Mouse (Mus musculus) telencephalon, adult 2 months (tissue): ENCODE results near the gene Kirrel3.

Experiments
- DNase-seq: peaks from one replicate; pipeline ENCODE4 v3.0.0-alpha.2; 2011; ENCODE audit warnings: low read depth, low spot score

The Kirrel3 gene

GRCm38 (mm10) chr9:35024591-35025496, 539.1 kb downstream of the Kirrel3 start:
- DNase-seq = no peak

DNA sequence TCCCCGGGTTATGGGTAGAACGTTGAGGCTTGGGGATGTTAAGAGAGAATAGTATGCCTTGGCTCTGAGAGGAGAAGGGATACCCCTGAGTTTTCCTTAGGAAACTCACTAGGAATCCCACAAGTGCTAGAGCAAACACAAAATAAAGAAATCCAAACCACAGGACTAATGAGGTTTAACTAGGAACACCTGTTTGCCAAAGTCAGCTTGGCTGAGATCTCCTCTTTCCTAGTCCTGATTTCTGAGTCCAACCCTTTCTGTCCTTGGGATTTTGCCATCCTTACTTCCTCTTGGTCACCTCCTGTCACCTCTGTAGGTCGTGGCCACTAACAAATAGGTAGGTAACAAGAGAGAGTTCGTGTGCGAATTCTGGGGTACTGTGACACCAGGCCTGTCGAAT, 540.6 kb downstream of the Kirrel3 start:
- DNase-seq = no peak

GRCm38 (mm10) chr9:35026897-35027311, 541.2 kb downstream of the Kirrel3 start:
- no peak for DNase-seq

DNA sequence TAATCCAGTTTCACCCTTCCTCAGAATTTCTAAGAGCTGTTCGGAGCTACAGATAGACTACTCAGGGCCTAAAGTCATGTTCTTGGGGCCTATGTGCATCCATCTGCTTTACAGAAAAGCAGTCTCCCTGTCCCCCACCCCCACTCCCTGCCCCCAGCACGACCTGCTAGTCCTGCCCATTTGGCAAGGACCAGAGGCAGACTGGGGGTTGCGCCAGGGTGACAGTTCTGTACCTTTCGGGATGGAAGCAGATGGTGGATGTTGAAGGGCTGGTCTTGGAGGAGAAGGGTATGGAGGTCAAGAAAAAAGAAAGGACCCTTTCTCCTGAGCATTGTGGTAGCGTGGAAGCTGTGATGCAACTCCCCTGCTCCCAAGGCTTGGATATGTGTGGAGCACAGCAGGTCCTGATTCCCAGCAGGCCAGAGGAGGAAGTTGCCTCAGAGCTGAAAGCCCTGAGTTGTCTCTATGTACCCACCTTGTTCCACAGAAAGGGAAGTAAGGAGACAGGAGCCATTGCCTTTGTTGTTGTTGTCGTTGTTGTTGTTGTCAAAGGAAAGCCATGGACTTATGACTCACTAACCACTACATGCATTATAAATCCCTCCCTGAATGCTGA, 541.8 kb downstream of the Kirrel3 start:
- DNase-seq = no peak

- DNase-seq = no peak
Observed at GRCm38 (mm10) chr9:35030823-35031222, 545.1 kb downstream of the Kirrel3 start.

DNA sequence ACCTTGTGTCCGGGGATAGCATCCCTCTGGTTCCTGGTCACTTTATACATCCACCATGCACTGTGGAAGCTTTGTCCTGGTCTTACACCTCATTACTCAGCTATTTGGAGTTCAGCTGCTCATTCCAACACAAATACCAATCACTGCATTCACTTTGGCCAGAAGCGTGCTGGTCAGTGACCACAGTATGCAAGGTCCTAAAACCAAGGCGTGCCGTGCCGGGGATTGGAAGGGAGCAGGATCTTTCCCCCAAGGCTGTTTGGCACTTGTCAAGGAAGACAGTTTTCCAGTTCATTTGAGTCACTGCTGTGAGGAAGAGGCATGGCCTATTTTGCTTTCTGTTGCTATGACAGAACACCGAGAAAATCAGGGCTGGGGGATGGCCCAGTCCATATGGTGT, 546.8 kb downstream of the Kirrel3 start:
- DNase-seq = no peak

- DNase-seq = no peak
Observed at GRCm38 (mm10) chr9:35035074-35035473, 549.4 kb downstream of the Kirrel3 start.

DNA sequence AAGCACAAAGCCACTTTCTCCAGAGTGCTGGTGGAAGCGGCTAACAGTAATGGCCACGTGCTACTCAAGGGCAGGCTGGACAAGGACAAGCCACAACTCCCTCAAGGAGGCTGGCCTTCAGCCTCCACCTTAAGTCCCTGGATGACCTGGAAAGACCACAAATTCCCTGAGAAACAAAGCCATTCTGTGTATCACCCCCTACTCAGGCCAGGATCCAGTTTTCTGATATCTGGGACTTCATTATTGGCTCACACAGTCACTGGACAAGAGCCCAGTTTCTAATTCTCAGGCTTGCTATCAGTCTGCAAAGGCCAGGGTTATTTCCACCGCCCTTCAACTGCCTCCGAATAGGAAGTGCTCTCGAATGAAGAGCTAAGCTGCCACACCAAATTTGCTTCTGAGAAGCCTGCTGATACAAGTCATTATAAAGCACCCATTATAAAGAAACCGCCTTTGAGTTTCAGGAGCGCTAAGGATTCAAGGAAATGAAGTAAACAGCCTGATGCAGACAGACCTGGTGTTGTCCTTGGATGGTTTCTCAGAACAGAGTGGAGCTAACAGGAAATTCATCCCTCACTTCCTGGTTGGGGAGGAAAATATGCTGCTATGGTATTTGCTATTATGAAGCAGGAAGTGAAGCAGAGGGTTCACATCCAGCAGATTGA, 553.4 kb downstream of the Kirrel3 start:
- no peak for DNase-seq

DNA sequence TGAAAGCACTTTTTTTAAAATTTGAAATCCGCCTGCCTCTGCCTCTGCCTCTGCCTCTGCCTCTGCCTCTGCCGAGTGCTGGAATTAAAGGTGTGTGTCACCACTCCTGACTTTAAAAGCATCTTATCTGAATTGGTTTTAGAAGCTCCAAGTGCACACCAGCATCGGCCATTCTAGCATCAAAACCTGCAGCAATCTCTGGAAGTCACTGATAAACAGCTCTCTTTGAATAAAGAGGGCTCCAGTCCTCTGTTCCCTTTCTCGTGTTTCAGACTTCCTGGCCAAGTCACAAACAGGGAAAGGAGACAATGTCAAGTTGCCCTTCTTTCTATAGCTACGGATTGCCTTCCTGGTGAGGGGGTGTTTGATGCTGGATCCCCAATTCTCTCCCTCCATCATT, 554.2 kb downstream of the Kirrel3 start:
- DNase-seq = no peak

GRCm38 (mm10) chr9:35041493-35041892, 555.8 kb downstream of the Kirrel3 start:
- no peak for DNase-seq

DNA sequence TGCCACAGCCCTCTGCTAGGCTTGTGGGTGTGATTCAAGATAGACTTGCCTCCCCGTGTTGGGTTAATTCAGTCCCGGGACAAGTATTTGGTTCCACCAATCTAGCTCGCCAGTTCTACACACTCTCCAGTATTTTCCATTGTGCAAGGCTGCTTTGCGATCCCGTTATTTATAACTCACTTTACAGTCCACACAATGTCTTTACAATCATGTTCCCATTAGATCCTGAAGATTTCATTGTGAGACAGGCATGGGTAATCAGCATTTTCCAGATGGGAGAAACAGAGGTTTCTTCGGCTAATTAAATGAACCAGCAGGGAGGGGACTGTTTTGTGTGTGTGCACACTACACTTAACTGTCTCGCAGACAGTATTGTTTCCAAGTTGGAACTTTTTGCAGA, 557.9 kb downstream of the Kirrel3 start:
- no peak for DNase-seq

DNA sequence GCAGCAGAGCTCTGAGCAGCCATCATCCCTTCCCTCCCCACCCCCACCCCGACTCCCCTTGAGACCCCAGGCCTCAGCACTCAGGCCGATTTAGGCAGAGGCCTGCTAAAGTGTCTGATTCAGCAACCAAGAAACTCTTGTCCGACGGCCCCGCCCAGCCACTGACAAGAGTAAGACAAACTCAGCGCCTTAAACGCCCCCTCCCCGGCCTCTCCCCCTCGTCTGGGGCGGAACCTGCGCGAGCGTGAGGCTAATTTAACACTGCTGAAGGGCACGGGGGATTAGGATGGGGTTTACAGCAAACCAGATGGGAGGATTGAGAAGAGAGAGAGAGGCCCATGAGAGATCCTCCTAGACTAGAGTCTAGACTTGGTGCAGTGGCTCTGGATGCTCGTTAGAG, 558.8 kb downstream of the Kirrel3 start:
- no peak for DNase-seq

- no peak for DNase-seq
Observed at GRCm38 (mm10) chr9:35045031-35045531, 559.4 kb downstream of the Kirrel3 start.

DNA sequence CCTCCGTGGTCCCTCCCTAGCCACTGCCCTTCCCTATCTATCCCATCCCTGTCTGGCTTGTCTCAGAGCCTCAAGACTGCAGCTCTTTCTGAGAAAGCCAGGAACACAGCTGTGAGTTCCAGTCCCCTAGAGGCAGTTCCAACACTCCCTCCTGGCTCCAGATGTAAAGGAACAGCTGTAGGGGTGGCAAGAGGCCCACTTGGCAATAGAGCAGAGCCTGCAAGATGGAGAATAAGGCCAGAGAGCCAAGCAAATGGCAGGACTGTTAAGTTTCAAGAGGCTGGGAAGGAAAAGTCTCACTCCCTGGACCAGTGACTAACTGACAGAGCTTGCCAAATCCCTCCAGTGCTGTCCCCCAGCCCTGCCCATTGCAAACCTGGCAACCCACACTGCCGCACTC, 560.1 kb downstream of the Kirrel3 start:
- no peak for DNase-seq

- DNase-seq = no peak
Observed at GRCm38 (mm10) chr9:35048449-35048848, 562.8 kb downstream of the Kirrel3 start.

- no peak for DNase-seq
Observed at GRCm38 (mm10) chr9:35049891-35050527, 564.3 kb downstream of the Kirrel3 start.

DNA sequence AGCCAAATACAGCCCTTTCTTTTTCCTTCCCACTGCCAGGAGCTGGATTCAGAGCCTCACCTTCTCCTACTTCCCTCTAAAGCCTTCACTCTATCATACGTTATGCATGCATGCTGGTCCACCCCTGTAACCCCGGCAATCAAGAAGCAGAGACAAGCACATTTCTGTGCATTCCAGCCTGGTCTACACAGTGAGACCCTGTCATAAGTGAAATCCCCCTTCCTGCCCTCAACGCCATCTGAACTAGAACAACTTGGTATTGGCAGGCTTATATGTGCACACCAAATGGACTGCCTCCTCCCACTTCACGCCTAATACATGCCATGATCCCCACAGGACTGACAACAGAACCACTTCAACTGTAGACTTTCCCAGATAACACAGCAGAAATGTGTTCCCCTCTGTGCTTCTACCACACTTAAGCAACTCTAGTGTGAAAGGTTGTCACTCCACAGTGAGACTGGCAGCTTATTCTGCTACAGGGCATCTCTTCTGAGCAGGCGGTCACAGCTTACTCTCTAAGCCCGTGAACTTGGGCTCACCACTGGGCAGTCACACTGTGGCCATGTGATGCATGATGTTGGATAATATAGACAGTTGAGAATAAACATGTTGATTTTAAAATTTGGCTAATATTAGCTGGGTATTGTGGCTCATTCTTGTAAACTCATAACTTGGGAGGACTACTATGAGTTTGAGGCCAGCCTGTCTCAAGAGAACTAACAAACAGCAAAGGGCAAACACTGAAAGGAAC, 565.2 kb downstream of the Kirrel3 start:
- no peak for DNase-seq

DNA sequence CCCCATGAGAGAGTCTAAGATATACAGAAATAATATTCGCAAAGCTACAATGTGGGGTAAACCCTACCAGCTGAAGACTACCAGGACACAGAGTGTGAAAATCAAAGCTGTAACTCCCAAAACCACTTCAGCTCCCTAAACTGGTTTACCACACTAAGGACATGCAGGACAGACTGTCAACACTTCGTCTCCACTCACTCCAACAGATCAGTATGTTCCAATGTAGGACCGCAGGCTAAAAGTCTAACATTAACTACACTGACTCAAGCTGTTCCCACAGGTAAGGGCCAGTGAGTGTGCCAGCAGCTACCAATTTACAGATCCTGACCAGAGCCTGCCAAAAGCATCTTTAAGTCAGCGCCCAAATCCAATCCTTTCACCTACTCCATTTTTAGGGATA, 566.0 kb downstream of the Kirrel3 start:
- no peak for DNase-seq

- no peak for DNase-seq
Observed at GRCm38 (mm10) chr9:35052671-35053070, 567.0 kb downstream of the Kirrel3 start.

DNA sequence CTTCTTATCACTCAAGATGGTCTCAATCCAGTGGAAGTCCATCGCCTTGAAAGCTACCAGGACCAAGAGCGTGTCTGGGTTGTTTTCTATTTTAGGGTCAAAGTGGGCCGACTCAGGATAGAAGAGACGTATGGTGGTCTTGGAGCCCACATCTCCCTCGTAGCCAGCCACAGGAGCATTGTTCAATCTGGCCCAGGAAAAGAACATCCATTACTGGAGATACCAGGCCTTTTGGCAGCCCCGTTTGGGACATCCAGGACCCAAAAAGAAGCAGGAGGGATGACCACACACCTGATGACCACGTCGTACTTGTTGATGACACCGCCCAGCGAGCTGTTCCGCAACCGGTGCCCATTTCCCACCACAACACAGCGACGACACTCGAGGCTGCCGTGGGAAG, 567.4 kb downstream of the Kirrel3 start:
- DNase-seq = no peak

- no peak for DNase-seq
Observed at GRCm38 (mm10) chr9:35053669-35054068, 568.0 kb downstream of the Kirrel3 start.
